Mouse (Mus musculus): ENCODE measurements around the gene Skap1.

DNA sequence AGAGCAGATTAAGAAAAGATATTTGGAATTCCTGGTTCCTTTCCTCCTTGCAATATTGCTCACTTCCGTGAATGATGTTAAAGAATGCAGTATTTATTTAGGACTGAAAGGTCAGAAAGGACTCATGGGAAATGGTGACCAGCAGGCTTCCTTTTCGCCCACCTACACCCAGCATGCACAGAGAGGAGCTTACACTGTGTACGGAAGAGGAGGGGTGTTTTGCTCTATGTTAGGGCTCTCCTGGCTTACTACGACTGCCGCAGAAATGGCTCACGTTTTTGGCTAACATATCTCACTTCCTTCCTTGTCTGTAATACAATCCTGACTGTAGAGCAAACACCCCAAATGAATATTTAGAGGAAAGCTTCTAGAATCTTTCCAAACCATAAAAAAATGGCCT is 139.9 kb downstream of the Skap1 start:
- TF ChIP-seq CTCF (IDR thresholded peaks at IDR 0.05; ENCODE audit: borderline replicate concordance, insufficient read depth, low read depth, low read length) (no peak), POLR2A (IDR thresholded peaks at IDR 0.05; ENCODE audit: borderline replicate concordance, insufficient read depth, low read length) (no peak)
